Mouse (Mus musculus): ENCODE measurements around the gene Sec23b.
"Not testable (repeated sequence)": the region's sequence is repeated elsewhere in the genome, so short reads cannot be mapped to it uniquely, and the experiment has no call there.

Gene Sec23b

DNA sequence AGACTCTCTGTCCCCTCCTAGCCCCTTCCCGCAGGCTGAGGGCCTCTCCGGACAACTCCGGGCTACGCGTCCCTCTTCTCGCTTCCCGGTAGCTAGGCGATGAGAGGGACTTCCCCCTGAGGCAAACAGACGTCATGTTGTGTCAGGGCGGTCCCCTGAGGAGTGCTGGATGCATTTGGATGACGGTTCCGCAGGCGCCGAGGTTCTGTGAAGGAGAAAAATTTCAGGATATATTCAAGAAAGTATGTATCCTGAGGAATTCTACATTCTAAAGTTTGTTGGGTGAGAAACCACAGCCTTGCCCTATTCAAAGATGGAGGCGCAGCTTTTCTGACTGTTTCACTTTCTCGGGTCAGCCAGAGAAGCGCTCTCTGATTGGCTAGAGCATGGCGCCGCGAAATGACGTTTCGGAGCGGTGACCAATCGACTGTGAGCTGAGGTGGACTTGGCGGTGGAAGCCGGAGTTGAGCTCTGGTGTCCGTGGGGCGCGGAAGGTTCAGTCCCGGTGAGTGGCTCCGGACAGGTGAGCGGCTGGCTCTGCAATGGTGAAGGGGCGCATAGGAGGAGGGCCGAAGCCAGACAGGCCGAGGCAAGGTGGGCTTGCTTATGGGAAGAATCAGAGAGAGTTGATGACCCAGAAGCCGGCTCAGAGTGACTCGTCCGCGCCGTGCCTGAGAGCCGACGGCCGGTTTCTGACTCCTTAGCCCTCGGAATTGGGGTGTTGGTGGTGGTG, at the start of gene Sec23b:
TSS of gene Sec23b (plus strand) at position 410 of the 733 bp plus-strand sequence.
- peak; percentile 91 for DNase-seq (ENCODE audit: low read depth in 2 of 2, low spot score in 2 of 2)

DNA sequence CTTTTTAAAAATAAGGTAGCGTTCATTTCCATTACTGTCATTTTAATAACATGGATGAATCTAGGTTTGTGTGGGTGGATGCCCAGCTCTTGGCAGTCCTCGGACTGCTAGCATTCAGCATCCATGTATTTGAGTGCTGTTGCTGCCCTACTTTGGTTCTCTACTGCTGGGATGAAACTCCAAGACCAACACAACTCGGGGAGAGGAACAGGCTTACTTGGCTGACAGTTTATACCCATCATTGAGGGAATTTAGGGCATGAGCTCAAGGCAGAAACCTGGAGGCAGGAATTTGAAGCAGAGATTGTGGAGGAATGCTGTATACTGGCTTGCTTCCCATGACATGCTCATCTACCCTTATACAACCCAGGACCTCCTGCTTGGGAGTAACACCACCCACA, 41.4 kb upstream of the Sec23b start:
- no peak for DNase-seq (ENCODE audit: low read depth in 2 of 2, low spot score in 2 of 2)

DNA sequence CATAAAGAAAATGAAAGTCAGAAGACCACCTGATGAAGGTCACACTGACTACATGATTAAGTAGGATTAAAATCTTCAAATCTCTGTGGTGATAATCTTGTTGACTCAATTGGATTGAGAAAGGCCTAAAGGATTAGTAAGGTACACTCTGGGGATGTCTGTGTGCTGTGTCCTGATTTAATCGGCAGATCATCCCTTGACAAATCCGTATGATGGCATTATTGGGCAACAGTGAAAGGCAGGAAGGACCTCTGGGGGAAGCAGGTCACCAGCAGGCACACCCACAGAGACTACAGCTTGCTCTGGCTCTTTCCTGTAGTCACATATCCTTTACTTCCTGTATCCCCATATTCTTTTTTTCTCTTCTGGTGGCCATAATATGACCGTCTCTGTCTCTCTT, 36.3 kb upstream of the Sec23b start:
- DNase-seq (ENCODE audit: low read depth in 2 of 2, low spot score in 2 of 2), result no peak

DNA sequence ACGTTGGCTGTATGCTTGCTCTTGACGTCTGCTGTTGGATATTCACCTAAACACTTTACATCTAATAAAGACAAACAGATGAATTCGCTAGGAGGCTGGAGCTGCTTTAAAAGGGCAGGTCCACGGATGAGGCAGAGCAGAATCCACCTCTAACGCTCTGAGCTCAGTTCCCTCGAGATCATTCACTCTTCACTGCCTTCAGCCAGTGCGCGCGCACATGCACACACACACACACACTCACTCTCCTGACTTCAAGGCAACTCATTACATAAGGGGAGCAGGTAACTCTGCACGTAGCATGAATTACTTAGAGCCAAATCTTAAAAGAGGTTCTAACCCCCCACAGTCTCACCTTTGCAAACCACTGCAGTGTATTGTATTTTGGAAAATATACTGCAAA, 30.2 kb upstream of the Sec23b start:
- no peak for DNase-seq (ENCODE audit: low read depth in 2 of 2, low spot score in 2 of 2)

DNA sequence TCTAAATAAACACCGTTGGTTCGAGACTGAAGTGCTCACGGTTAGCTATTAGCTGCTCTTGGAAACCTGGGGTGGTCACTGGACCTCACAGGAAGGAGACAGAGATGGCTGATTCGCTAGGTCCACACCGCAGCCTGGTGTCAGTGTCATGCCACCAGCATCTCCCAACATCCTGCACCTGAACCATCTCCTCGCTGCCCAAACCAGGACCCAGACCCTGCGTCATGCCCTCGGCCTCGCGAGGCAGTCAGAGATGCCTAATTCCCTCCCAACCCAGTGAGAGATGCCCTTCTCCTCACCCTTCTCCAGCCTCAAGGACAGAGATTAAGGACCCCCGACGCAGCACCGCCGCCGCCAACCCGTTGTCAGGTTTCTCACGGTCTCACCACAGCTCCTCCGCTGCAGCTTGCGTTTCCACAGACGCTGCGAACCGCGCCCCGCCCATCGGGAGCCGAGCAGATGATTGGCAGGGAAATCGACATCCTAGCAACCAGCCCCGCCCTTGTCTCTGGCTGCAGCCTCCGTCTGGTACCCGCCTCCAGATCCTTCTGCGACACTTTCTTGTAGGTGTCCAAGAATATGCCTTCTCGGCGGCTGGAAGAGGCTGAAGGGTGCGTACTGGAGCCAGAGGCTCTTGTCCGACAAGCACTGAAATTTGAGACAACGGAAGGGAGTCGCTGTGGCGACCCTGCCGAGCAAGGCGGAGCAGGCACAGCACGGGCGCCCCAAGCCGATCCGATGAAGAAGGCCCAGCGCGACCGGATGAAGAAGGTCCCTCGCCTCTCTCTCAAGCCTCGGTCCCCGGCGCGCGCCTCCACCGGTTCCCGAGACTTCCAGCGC, 28.8 kb upstream of the Sec23b start, which contains the start of the genes Dzank1 and Polr3f:
TSS of gene Dzank1 (minus strand) at position 434 of the 840 bp plus-strand sequence.
TSS of gene Polr3f (plus strand) at position 738 of the 840 bp plus-strand sequence.
- peak; percentile 95 to 98 for DNase-seq (ENCODE audit: low read depth in 2 of 2, low spot score in 2 of 2)

DNA sequence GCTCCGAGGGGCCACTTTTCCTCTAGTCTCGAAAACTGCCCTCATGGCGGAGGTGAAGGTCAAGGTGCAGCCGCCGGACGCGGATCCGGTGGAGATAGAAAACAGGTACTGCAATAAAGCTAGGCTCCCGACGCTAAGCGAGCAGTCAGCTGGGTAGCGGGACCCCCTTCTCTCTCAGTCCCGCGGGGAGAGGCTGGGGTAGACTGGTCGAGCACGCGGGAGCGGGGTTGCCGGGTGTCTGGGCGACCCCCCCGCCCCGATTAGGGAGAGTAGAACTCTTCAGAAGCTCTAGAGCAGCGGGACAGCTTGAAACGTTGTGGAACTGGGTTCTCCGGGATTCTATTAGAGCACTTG, 28.2 kb upstream of the Sec23b start:
- DNase-seq (ENCODE audit: low read depth in 2 of 2, low spot score in 2 of 2), result no peak

DNA sequence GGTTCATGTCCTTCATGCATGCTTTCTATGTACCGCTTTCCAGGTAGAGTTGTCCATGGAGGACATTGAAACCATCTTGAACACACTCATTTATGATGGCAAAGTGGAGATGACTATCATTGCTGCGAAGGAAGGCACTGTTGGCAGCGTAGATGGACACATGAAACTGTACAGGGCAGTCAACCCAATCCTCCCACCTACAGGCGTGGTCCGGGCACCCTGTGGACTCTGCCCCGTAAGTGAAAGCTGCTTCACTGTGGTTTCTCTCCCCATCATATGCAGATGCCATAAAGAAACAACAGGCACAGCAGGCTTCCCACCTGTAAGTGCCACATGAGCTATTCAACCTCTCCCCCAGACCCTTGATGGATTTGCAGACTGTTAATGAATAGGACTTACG, 18.9 kb upstream of the Sec23b start:
- no peak for DNase-seq (ENCODE audit: low read depth in 2 of 2, low spot score in 2 of 2)

DNA sequence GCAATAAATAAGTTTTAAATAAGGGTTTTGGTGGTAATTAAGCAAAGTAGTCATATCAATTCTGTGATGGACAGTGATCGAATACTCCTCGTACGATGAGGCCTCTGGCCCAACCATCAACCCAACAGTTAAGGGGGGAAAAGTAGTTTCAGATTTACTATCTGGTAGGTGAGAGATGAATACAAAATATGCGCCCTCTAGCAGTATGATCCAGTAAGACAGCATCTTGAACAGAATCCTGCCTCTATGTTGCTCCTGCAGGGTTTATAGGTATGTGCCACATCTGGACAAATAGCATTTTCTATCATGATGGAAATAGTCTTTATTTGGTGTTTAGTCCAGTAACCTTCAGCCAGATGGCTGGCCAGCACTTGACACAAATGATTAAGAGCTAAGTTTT, 14.8 kb upstream of the Sec23b start:
- DNase-seq (ENCODE audit: low read depth in 2 of 2, low spot score in 2 of 2), result no peak

DNA sequence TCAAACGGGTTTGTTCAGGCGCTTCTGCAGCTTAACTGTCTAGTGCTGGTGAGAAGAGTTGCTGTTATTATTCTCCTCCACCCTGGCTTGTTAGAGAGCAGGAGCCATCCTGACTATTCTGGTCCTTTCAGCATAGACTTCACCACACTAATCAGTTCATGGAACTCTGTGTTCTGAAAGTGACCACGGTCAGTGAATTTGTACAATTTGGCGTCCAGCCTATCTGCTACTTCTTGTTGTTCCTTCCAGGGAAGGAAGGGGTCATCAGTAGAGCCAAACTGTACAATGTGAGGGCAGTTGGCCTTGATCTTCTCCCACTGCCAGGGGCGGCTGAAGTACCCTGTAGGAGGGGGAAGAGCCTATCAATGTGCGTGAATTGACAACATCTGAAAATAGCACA, 12.4 kb upstream of the Sec23b start:
- no peak for DNase-seq (ENCODE audit: low read depth in 2 of 2, low spot score in 2 of 2)

DNA sequence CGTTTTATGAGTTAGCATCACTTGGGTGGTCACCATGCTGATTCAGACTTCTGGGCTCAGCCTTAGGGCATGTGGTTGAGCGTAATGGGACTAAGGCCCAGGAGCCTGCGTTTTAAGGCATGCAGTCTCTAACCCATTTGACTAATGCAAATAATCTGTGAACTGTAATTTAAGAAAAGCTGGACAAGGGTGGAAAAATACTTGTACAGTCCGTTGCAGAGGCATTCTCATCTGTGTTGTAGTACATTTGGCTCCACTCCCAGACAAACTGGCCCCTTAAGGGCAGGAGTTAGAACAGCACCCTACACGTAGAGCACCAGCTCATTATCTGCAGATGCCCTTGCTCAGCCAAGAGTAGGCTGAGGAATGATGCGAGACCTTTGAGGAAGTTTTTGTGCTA, 11.4 kb upstream of the Sec23b start:
- no peak for DNase-seq (ENCODE audit: low read depth in 2 of 2, low spot score in 2 of 2)

DNA sequence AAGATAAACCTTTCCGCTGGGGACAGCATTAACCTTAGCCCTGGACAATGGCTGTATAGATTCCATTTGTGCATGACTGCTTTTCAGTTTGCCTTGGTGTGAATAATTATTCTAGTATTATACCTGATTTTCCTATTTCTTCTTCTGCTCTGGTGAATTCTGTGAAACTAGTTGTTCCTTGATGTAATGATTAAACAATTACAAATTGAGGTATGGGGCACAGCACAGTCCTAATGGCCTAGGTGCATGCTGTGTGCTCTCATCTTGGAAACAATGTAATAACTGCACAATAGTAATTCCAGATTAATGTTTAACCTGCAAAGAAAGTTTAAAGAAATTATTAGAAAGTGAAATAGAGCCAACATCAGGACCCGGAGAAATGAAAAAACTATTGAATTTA, 11.0 kb upstream of the Sec23b start:
- DNase-seq (ENCODE audit: low read depth in 2 of 2, low spot score in 2 of 2), result no peak

DNA sequence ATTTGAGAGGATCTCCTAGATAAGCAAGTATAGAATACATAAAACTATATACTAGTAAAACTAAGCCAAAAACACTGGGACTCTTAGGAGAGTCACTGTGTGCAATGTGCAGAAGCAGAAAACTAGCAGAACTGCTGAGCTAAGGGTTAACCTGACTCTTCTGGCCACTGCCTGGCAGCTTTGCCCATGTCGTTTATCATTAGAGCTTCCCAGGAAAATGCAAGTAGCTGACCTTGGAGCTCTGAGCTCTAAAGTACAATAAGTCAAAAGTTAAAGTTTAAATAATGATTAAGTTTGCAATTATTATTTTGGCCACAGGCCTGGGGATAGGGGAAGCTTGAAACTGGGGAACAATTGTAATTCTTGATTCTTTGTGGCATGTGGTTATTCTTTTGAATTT, 10.5 kb upstream of the Sec23b start:
- DNase-seq (ENCODE audit: low read depth in 2 of 2, low spot score in 2 of 2), result no peak

DNA sequence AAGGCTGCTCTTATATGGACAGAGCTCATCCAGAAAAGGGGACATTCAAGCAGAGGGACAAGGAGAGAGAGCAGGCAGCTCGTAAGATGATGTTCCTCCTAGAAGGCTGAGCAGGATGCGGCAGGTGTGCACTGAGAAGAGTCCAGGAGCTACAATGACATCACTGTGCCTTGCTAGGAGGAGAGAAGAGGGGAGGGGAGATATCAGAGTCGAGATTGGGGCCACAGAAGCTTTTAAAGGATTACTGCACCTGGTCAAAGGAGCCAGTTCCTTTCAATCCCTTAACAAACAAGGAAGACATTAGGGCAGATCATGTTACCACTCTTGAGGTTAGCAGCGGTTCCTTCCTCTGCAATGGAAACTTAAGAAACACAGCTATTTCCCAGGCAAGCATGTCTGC, 8.5 kb upstream of the Sec23b start:
- DNase-seq (ENCODE audit: low read depth in 2 of 2, low spot score in 2 of 2), result no peak

DNA sequence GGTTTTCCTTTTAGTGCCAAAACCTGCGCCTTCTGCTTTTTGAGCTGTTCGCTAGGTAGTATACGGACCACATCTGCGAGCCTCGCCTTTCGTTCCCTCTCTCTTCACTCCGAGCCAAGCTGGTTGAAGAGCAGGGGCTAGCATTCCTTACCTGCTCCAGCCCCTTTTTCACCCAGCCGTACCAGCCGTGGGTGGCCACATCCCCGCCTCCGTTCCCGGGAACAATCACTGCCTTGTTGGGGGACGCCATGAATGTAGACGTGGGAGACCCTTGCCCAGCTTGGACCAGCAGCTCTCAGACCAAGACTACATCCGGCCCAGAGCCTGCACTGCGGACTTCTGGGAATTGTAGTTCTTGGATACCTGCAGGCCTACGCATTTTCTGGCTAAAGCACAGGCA, 5.5 kb upstream of the Sec23b start, which contains the start of gene Rbbp9:
TSS of gene Rbbp9 (minus strand) at position 341 of the 400 bp plus-strand sequence.
- peak in 1 of 2 experiments; percentile 46 for DNase-seq (ENCODE audit: low read depth in 2 of 2, low spot score in 2 of 2)

DNA sequence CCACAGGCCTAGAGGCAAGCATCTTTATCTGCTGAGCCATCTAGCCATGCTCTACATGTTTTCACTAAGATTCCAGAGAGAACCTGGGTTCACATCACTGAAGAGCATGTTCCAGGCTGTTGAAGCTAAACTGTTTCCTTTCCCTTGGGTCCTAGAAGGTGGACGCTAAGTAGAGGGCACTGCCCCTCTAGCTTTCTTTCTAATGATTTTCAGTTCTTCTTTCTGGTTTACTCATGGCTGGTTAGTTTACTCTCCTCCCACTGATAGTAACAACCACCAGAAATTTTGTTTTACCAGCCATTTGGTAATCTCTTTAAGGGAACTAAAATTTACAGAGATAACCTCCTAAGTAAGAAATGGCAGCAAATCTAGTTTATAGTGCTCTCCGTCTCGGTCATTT, 2.1 kb upstream of the Sec23b start:
- DNase-seq (ENCODE audit: low read depth in 2 of 2, low spot score in 2 of 2), result no peak

DNA sequence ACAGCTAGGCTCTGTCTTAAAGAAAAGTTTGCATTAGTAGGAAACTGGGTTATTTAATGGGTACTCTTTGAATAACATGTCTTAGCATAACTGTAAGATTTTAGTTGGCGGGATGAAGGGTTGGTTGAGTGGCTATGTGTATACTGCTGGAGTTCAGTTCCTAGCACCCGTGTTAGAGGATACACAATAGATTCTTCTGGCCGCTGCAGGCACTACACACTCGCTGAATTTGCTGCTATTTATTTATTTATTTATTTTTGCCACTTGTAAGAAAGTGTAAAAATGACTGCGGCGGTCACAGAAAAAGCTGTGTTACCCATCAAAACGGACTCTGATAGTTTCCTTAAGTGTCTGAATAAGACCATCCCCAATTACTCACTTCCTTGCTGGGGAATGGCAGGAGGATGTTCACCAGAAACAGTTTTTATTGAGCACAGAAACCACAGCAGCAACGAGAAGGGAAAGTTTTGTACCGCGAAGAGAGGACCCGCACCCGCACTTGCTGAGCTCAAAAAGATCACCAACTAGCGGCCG, 676 bp upstream of the Sec23b start:
- peak in 1 of 2 experiments; percentile 2 for DNase-seq (ENCODE audit: low read depth in 2 of 2, low spot score in 2 of 2)

DNA sequence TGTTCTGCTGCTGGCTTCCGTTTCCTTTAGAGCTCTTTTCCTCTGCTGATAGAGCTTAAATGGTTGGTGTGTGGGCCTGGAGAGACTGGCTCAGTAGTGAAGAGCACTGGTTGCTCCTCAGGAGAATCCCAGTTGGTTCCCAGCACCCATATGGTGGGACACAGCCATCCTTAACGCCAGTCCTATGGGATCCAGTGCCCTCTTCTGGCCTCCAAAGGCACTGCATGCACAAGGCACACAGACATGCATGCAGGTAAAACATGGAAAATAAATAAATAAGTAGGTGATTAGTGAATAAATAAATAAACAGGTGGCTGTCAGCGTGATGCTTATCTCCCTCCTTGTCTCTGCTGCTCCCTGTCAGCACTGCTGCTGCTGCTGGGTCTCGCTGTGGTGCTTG, 32.7 kb downstream of the Sec23b start:
- no peak for DNase-seq (ENCODE audit: low read depth in 2 of 2, low spot score in 2 of 2)

DNA sequence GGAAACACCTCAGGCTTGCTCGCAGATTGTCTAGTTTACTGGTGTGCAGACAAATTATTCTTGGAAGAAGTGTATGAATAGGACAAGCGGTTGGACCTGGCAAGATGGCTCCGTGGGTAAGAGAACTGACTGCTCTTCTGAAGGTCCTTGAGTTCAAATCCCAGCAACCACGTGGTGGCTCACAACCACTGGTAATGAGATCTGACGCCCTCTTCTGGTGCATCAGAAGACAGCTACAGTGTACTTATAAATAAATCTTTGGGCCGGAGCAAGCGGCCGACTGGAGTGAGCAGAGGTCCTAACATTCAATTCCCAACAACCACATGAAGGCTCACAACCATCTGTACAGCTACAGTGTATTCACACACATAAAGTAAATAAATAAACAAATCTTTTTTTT, 37.0 kb downstream of the Sec23b start:
- not testable (repeated sequence) for DNase-seq (ENCODE audit: low read depth in 2 of 2, low spot score in 2 of 2)

DNA sequence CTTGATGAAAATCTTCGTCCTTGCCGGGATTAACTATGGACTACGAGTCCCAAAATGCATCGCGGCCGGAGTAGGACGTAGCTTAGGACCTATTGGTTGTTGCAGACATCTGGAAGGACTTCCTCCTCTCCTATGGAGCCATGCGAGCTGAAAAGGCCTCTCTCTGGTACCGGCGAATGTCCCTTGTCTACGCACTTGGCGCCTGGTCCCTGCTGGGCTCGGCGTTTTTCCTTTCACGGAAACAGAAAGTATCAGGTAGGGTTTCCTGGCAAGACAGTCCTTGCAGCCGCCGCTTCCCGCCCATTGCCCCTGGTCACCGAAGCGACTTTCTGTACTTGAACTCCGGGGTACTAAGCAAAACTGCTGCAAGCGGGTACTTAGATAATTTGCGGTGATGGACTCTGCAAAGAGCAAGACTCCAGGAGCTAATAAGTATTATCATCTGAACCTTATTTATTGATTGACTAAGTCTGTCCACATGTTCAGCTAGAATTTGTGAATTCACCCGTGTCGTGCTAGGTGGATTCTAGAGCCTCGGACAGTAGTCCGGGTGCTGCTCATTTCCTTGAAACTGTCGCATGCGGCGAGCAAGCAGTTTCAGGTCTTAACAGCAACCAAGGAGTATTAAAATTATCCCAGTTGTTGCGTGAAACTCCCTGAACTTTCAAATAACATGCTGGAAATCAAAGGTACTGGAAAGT, 38.1 kb downstream of the Sec23b start, which contains the start of gene Smim26:
TSS of gene Smim26 (plus strand) at position 104 of the 701 bp plus-strand sequence.
- DNase-seq (ENCODE audit: low read depth in 2 of 2, low spot score in 2 of 2), result peak; percentile 49 to 60

DNA sequence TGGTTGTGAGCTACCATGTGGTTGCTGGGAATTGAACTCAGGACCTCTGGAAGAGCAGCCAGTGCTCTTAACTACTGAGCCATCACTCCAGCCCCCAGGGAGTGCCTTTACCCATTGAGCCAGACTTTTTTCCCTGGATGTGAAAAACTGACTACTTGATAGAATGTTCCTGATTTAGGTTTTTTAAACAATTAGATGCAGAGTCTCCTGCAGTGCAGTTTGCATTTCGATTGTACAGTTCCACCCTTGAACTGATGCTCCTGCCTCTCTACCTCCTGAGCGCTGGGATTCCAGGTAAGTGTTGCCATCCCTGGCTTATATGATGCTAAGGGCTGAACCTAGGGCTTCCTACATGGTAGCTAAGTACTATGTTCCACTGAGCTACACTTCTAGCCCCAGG, 42.0 kb downstream of the Sec23b start:
- DNase-seq (ENCODE audit: low read depth in 2 of 2, low spot score in 2 of 2), result no peak
